Mouse (Mus musculus): ENCODE data around the gene Olfr1257.

DNA sequence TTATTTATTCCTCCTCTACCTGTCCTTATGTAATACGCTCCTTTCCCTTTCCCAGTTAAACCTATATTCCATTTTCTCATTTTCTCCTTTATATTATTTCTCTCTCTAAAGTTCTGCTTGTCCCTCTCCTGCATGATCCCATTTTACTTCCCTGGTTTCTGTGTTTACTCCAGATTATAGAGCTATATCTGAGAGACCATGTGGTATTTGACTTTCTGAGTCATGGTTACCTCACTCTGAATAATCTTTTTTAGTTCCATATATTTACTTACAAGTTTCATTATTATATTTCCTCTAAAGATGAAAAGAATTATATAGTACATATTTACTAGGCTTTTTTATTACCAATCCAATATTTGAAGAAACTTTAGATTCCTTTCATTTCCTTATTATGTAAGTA is 29.0 kb upstream of the Olfr1257 start:
- TF ChIP-seq CTCF (IDR thresholded peaks at IDR 0.05; ENCODE audit: control insufficient read depth, insufficient read depth, low read length) = no peak
- no peak for TF ChIP-seq POLR2A (IDR thresholded peaks at IDR 0.05; ENCODE audit: borderline replicate concordance, control insufficient read depth, low read depth, low read length)

Data from bone marrow, adult 2 months (tissue).